Mouse (Mus musculus) liver, embryonic 13.5 days (tissue): ENCODE results near the gene Txndc11. TPM values are rescaled to one million over a fixed set of nuclear protein-coding genes. Genes with fewer than 3 reads are reported as not detected.
"Not testable (repeated sequence)": the region's sequence is repeated elsewhere in the genome, so short reads cannot be mapped to it uniquely, and the experiment has no call there.

ENCODE experiments used
- ATAC-seq: fragments of 200-750 bp; cut with Nextera tagmentation; 2 replicates; pipeline ENCODE4 v1.8.0; 2017; ENCODE audit warnings: low read depth, mild to moderate bottlenecking, moderate number of reproducible peaks, moderate library complexity
- DNase-seq: peaks from one replicate; pipeline ENCODE4 v3.0.0; 2022
- H3K27ac ChIP-seq: fragments of 300-500 bp; sonication (generic); 2 replicates; pipeline ENCODE4 v1.5.1; 2015; ENCODE audit warnings: moderate library complexity, mild to moderate bottlenecking, inconsistent platforms
- H3K27me3 ChIP-seq: fragments of 300-500 bp; sonication (generic); 2 replicates; pipeline ENCODE4 v1.6.1; 2015; ENCODE audit warnings: mild to moderate bottlenecking, inconsistent platforms
- H3K36me3 ChIP-seq: fragments of 300-500 bp; sonication (generic); 2 replicates; pipeline ENCODE4 v1.6.1; 2015; ENCODE audit warnings: mild to moderate bottlenecking, inconsistent platforms
- H3K4me1 ChIP-seq: fragments of 300-500 bp; sonication (generic); replicated peaks from 2 replicates; pipeline ENCODE4 v1.6.1; 2015; ENCODE audit warnings: inconsistent platforms
- H3K4me2 ChIP-seq: fragments of 300-500 bp; sonication (generic); 2 replicates; pipeline ENCODE4 v1.6.1; 2015; ENCODE audit warnings: inconsistent platforms, mild to moderate bottlenecking, moderate library complexity
- H3K4me3 ChIP-seq: fragments of 300-500 bp; sonication (generic); replicated peaks from 2 replicates; pipeline ENCODE4 v1.5.1; 2015; ENCODE audit warnings: mild to moderate bottlenecking, inconsistent platforms
- H3K9ac ChIP-seq: fragments of 300-500 bp; sonication (generic); 2 replicates; pipeline ENCODE4 v1.6.1; 2015; ENCODE audit warnings: mild to moderate bottlenecking, inconsistent platforms
- H3K9me3 ChIP-seq: fragments of 300-500 bp; sonication (generic); replicated peaks from 2 replicates; pipeline ENCODE4 v1.6.1; 2016; ENCODE audit warnings: inconsistent platforms
- WGBS: fragments of 180-500 bp; shearing (Covaris S2); methylation state at CpG from one replicate; pipeline ENCODE4 v1.1.7; 2015; ENCODE audit not compliant: insufficient replicate concordance; 5-methylcytosine and 5-hydroxymethylcytosine counted together
- polyA plus RNA-seq: library from polyadenylated mRNA; unstranded; fragments of >200 nt; fragmentation: Nextera tagmentation; extraction: Ambion mirVana; gene quantifications from 2 replicates; pipeline ENCODE4 v1.2.1, GENCODE M21; 2015

Txndc11 gene
- polyA plus RNA-seq, 1 experiment from 2014 or later: 17.2 TPM

DNA sequence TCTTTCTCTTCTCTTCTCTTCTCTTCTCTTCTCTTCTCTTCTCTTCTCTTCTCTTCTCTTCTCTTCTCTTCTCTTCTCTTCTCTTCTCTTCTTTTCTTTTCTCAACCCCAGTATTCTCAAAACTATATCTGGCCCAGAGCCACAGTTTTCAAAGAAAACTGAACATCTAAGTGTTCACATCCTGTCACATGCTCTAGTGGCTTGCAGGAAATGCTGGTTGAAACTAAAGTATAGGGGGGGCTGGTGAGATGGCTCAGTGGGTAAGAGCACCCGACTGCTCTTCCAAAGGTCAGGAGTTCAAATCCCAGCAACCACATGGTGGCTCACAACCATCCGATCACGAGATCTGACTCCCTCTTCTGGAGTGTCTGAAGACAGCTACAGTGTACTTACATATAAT, 23.3 kb upstream of the Txndc11 start:
- H3K4me3 ChIP-seq, H3K4me2 ChIP-seq, H3K4me1 ChIP-seq, H3K27ac ChIP-seq, ATAC-seq, H3K9me3 ChIP-seq, DNase-seq, H3K9ac ChIP-seq, H3K27me3 ChIP-seq: not testable (repeated sequence)
- WGBS: 61% methylated on average over 3 of the region's 3 CpGs
- H3K36me3 ChIP-seq: peaks cover 81% of the 10 kb centered on the region

DNA sequence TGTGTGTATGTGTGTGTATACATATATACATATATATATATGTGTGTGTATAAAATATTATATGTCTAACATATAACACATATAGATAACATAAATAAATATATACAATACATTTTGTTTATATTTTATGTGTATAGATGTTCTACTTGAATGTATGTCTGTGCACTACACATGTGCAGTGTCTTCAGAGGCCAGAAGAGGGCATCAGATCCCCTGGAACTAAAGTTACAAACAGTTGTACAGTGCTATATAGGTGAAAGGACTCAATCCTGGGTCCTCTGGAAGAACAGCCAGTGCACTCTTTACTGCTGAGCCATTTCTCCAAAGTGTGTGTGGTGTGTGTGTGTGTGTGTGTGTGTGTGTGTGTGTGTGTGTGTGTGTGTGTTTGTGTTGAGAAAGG, 20.1 kb upstream of the Txndc11 start:
- Histone ChIP-seq H3K36me3 (peaks cover 83% of the 10 kb centered on the region), H3K9me3 (no peaks in the 10 kb centered on the region), H3K4me3 (no peak overlapping the region), H3K27me3 (no peaks in the 10 kb centered on the region), H3K4me1 (no peaks in the 10 kb centered on the region), H3K9ac (no peak overlapping the region), H3K27ac (no peak overlapping the region), H3K4me2 (no peak overlapping the region)
- ATAC-seq (no peak), DNase-seq (no peak)

GRCm38 (mm10) chr16:11143706-11144483, 9.4 kb upstream of the Txndc11 start:
- H3K36me3 ChIP-seq: peaks cover 65% of the 10 kb centered on the region
- not testable (repeated sequence) for H3K4me3 ChIP-seq, ATAC-seq

GRCm38 (mm10) chr16:11133476-11134347, 738 bp downstream of the Txndc11 start:
- no peak for ATAC-seq

More at GRCm38 (mm10) chr16:11143706-11144483, 9.4 kb upstream of the Txndc11 start:
- not testable (repeated sequence) for H3K9ac ChIP-seq, H3K4me1 ChIP-seq, H3K27me3 ChIP-seq, H3K4me2 ChIP-seq, H3K27ac ChIP-seq, H3K9me3 ChIP-seq
- 23% methylated on average over 56 of the region's 56 CpGs for WGBS
- peak; percentile 100 for DNase-seq

GRCm38 (mm10) chr16:11132839-11133238, 1.6 kb downstream of the Txndc11 start:
- no peaks in the 10 kb centered on the region for H3K27me3 ChIP-seq
- H3K9me3 ChIP-seq: no peaks in the 10 kb centered on the region
- ATAC-seq (no peak), DNase-seq (no peak)
- no peak overlapping the region for H3K27ac ChIP-seq
- peak overlapping the region; percentile 92 for H3K4me2 ChIP-seq
- H3K4me3 ChIP-seq: peak overlapping the region; percentile 85
- peaks cover 25% of the 10 kb centered on the region for H3K36me3 ChIP-seq
- H3K9ac ChIP-seq: peak overlapping the region; percentile 94
- H3K4me1 ChIP-seq: peaks cover 36% of the 10 kb centered on the region
- WGBS: 29% methylated on average over 2 of the region's 2 CpGs

More at GRCm38 (mm10) chr16:11133476-11134347, 738 bp downstream of the Txndc11 start:
- under 1% methylated on average over 31 of the region's 34 CpGs for WGBS
- no peak for DNase-seq
- Histone ChIP-seq H3K27me3 (no peaks in the 10 kb centered on the region), H3K27ac (peak overlapping the region; percentile 94), H3K36me3 (peaks cover 23% of the 10 kb centered on the region), H3K4me1 (peaks cover 36% of the 10 kb centered on the region), H3K9me3 (no peaks in the 10 kb centered on the region), H3K4me2 (peak overlapping the region; percentile 92), H3K9ac (peak overlapping the region; percentile 94), H3K4me3 (peak overlapping the region; percentile 85)

DNA sequence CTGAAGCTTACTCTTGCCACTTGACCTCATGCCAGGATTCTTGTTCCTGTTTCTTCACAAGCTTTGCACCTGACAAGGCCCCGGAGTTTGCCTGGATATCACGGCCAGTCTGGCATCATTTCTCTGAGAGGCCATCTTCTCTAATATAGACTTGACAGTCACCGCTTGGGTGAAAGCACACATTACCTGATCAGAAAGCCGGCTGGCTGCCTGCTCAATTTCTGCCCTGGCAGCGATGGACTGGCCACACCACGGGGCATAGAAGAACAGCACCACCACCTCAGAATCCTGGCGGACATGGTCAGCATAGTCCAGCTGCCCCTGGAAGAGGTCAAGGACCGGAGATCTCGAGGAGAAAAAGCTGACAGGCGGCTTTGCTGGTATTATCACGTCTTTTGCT, 6.1 kb downstream of the Txndc11 start:
- H3K9me3 ChIP-seq: no peaks in the 10 kb centered on the region
- H3K27ac ChIP-seq: no peak overlapping the region
- H3K4me3 ChIP-seq: no peak overlapping the region
- H3K4me2 ChIP-seq: no peak overlapping the region
- WGBS: 86% methylated on average over 11 of the region's 11 CpGs
- peaks cover 16% of the 10 kb centered on the region for H3K4me1 ChIP-seq
- no peak for DNase-seq
- H3K36me3 ChIP-seq: peaks cover 42% of the 10 kb centered on the region
- no peaks in the 10 kb centered on the region for H3K27me3 ChIP-seq
- no peak for ATAC-seq
- H3K9ac ChIP-seq: no peak overlapping the region

DNA sequence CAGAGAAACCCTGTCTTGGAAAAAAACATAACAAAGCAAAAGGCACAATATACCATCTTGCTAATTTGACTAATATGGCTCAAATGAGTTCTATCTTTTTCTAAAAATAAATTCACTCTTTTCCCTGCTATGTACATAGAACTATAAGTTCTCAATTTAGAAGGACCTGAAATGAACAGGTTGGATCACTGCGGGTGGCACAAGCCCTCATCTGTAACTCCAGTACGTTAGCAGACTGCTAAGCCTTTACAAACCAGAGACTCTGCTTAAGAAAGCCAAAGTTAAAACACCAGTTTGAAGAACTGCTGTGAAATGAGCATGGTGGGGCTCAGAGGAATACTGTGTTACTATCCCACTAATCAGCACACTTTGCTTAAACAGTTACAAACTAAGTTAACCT, 9.1 kb downstream of the Txndc11 start:
- Histone ChIP-seq H3K36me3 (peaks cover 65% of the 10 kb centered on the region), H3K4me1 (no peaks in the 10 kb centered on the region), H3K27ac (no peak overlapping the region)

GRCm38 (mm10) chr16:11124110-11124509, 10.3 kb downstream of the Txndc11 start:
- WGBS: 91% methylated on average over 1 of the region's 1 CpGs
- Histone ChIP-seq H3K27me3 (no peaks in the 10 kb centered on the region), H3K27ac (no peak overlapping the region), H3K4me2 (no peak overlapping the region), H3K4me1 (no peaks in the 10 kb centered on the region), H3K9ac (no peak overlapping the region), H3K36me3 (peaks cover 75% of the 10 kb centered on the region), H3K9me3 (no peaks in the 10 kb centered on the region), H3K4me3 (no peak overlapping the region)
- DNase-seq: no peak
- ATAC-seq: no peak

More for the DNA sequence above, 9.1 kb downstream of the Txndc11 start:
- DNase-seq: no peak
- Histone ChIP-seq H3K9me3 (no peaks in the 10 kb centered on the region), H3K27me3 (no peaks in the 10 kb centered on the region), H3K4me3 (no peak overlapping the region), H3K9ac (no peak overlapping the region), H3K4me2 (no peak overlapping the region)
- WGBS: 80% methylated on average over 2 of the region's 2 CpGs
- ATAC-seq: no peak

DNA sequence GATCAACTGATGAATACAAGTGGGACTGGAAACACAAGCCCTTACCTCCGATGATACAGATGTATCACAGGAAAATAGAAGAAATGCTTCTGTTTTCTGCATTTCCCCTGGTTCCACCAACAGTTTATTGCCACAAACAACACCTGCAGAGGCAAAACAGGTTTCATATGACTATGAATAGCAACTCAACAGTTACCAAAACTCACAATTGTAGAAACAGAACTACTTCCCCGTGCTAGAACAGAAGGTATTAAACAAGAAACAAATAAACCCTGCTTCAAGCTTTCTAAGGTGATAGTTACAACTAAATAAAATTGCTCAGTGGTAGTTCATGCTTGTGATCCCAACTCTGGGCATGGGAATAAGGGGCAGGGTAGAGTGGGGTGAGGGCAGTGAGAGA, 11.8 kb downstream of the Txndc11 start:
- no peak for ATAC-seq

DNA sequence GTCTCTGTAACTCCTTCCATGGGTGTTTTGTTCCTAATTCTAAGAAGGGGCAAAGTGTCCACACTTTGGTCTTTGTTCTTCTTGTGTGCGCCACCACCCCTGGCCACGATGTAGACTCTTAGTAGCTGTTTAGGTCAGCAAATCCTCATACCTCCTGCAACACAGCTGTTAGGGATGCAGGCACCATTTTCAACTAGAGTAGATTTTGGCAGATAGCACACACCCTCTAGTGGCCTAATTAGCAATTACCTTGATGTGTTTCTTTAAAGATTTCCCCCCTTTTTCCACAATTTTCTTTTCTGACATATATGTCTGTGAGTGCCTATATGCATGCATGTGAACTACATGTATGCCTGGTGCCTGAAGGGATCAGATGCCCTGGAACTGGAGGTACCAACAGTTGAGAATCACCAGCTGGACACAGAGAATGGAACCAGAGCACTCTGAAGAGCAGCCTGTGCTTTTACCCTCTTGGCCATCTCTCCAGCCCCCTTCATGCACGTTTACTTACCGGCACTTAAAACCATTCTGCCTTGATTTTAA, 25.2 kb downstream of the Txndc11 start:
- Histone ChIP-seq H3K4me3 (no peak overlapping the region), H3K36me3 (peaks cover 20% of the 10 kb centered on the region), H3K4me1 (no peaks in the 10 kb centered on the region), H3K9me3 (no peaks in the 10 kb centered on the region), H3K27me3 (no peaks in the 10 kb centered on the region), H3K9ac (no peak overlapping the region), H3K27ac (no peak overlapping the region), H3K4me2 (no peak overlapping the region)
- WGBS: 72% methylated on average over 4 of the region's 4 CpGs
- DNase-seq (no peak), ATAC-seq (no peak)

More for the DNA sequence above, 11.8 kb downstream of the Txndc11 start:
- Histone ChIP-seq H3K4me1 (no peaks in the 10 kb centered on the region), H3K4me2 (no peak overlapping the region), H3K36me3 (peaks cover 72% of the 10 kb centered on the region), H3K27ac (no peak overlapping the region), H3K27me3 (no peaks in the 10 kb centered on the region), H3K9ac (no peak overlapping the region), H3K9me3 (no peaks in the 10 kb centered on the region), H3K4me3 (no peak overlapping the region)
- DNase-seq: no peak
- WGBS: 83% methylated on average over 2 of the region's 2 CpGs

GRCm38 (mm10) chr16:11104905-11105304, 29.5 kb downstream of the Txndc11 start:
- H3K9ac ChIP-seq: no peak overlapping the region
- no peak for DNase-seq
- no peak overlapping the region for H3K27ac ChIP-seq
- no peaks in the 10 kb centered on the region for H3K4me1 ChIP-seq
- H3K9me3 ChIP-seq: no peaks in the 10 kb centered on the region
- ATAC-seq: no peak
- H3K4me3 ChIP-seq: no peak overlapping the region
- no peaks in the 10 kb centered on the region for H3K27me3 ChIP-seq
- peaks cover 20% of the 10 kb centered on the region for H3K36me3 ChIP-seq
- no peak overlapping the region for H3K4me2 ChIP-seq
- WGBS: 90% methylated on average over 1 of the region's 1 CpGs
